Mouse (Mus musculus) liver, embryonic 14.5 days (tissue): ENCODE results near the gene Soat2. TPM values are rescaled to one million over a fixed set of nuclear protein-coding genes. Genes with fewer than 3 reads are reported as not detected.

Source experiments
- ATAC-seq: fragments of 200-750 bp; cut with Nextera tagmentation; 2 replicates; pipeline ENCODE4 v1.8.0; 2017; ENCODE audit warnings: moderate number of reproducible peaks, mild to moderate bottlenecking, moderate library complexity; ENCODE audit not compliant: insufficient read depth
- DNase-seq, 3 experiments: peaks; one replicate each; pipeline ENCODE4 v3.0.0-alpha.2; 2012 to 2013; ENCODE audit warnings: low read depth in 3 of 3, low spot score in 3 of 3
- H3K27ac ChIP-seq: fragments of 300-500 bp; sonication (generic); 2 replicates; pipeline ENCODE4 v1.5.1; 2014; ENCODE audit warnings: moderate library complexity, mild to moderate bottlenecking, control low read depth, inconsistent platforms
- H3K27me3 ChIP-seq: fragments of 300-500 bp; sonication (generic); 2 replicates; pipeline ENCODE4 v1.6.1; 2014; ENCODE audit warnings: mild to moderate bottlenecking, low read length, moderate library complexity; ENCODE audit not compliant: control insufficient read depth, insufficient read depth
- H3K36me3 ChIP-seq: fragments of 300-500 bp; sonication (generic); replicated peaks from 2 replicates; pipeline ENCODE4 v1.6.1; 2014; ENCODE audit warnings: low read depth; ENCODE audit not compliant: control insufficient read depth, insufficient read depth
- H3K4me1 ChIP-seq, 2 experiments: fragments of 200-500 bp in 1 of 2; fragments of 300-500 bp in 1 of 2; sonication (generic) in 1 of 2; replicated peaks; 2 replicates each; pipeline ENCODE4 v1.6.1; 2012 to 2014; ENCODE audit warnings: antibody characterized with exemption in 1 of 2, inconsistent platforms in 1 of 2, low read length in 1 of 2; ENCODE audit not compliant: control insufficient read depth in 2 of 2, insufficient read depth in 2 of 2
- H3K4me2 ChIP-seq: fragments of 300-500 bp; sonication (generic); 2 replicates; pipeline ENCODE4 v1.6.1; 2014; ENCODE audit warnings: low read depth, mild to moderate bottlenecking, control low read depth, moderate library complexity
- H3K4me3 ChIP-seq, 2 experiments: fragments of 200-500 bp in 1 of 2; fragments of 300-500 bp in 1 of 2; sonication (generic) in 1 of 2; 2 replicates each; pipeline ENCODE4 v1.5.1; 2012 to 2014; ENCODE audit warnings: low read depth in 2 of 2, low read length in 2 of 2, mild to moderate bottlenecking in 2 of 2, control low read depth in 1 of 2, inconsistent platforms in 1 of 2, moderate library complexity in 1 of 2; ENCODE audit not compliant: insufficient read depth in 1 of 2
- H3K9ac ChIP-seq: fragments of 300-500 bp; sonication (generic); replicated peaks from 2 replicates; pipeline ENCODE4 v1.6.1; 2014; ENCODE audit warnings: mild to moderate bottlenecking, control low read depth, moderate library complexity
- H3K9me3 ChIP-seq: fragments of 300-500 bp; sonication (generic); 2 replicates; pipeline ENCODE4 v1.6.1; 2016; ENCODE audit warnings: low read length, mixed read lengths; ENCODE audit not compliant: control insufficient read depth
- CTCF ChIP-seq: IDR thresholded peaks from 2 replicates; pipeline ENCODE4 v1.5.1; 2016; ENCODE audit warnings: antibody characterized with exemption, low read depth, control low read depth
- EP300 ChIP-seq: IDR thresholded peaks from 2 replicates; pipeline ENCODE4 v1.6.1; 2016; ENCODE audit warnings: antibody characterized with exemption, low read depth
- WGBS: fragments of 180-500 bp; shearing (Covaris S2); extraction: QIAGEN DNeasy Blood & Tissue Kit; methylation state at CpG from one replicate; pipeline ENCODE4 v1.1.7; 2014; ENCODE audit not compliant: insufficient replicate concordance; 5-methylcytosine and 5-hydroxymethylcytosine counted together
- polyA plus RNA-seq, 2 experiments: library from polyadenylated mRNA; depleted of rRNA in 1 of 2; stranded (reverse) in 1 of 2; unstranded in 1 of 2; fragments of >200 nt; fragmentation: Nextera tagmentation in 1 of 2; extraction: Ambion mirVana in 1 of 2; gene quantifications; 2 replicates each; pipeline versions ENCODE4 v1.2.1 to v1.2.3; 2012 to 2014

Gene Soat2
- polyA plus RNA-seq, 2 experiments, result 21.9 to 34.4 TPM

- DNase-seq, result no peak
- Histone ChIP-seq H3K4me2 (no peak overlapping the region), H3K27ac (no peak overlapping the region), H3K9me3 (no peaks in the 10 kb centered on the region), H3K9ac (no peak overlapping the region), H3K27me3 (no peaks in the 10 kb centered on the region), H3K4me3 (no peak overlapping the region), H3K36me3 (no peaks in the 10 kb centered on the region), H3K4me1 (peaks cover 0 to 22% of the 10 kb centered on the region in 2 experiments; a peak in 2 of 4 replicates)
- 55% methylated on average over 4 of the region's 4 CpGs for WGBS
- TF ChIP-seq EP300, result no peak
- no peak for TF ChIP-seq CTCF
- ATAC-seq, result no peak
These were observed 43.3 kb downstream of the Soat2 start for GRCm38 (mm10) chr15:102193652-102194051.

GRCm38 (mm10) chr15:102194439-102194838 is 44.1 kb downstream of the Soat2 start:
- Histone ChIP-seq H3K9me3 (no peaks in the 10 kb centered on the region), H3K4me2 (no peak overlapping the region), H3K4me1 (peaks cover 0 to 20% of the 10 kb centered on the region in 2 experiments; a peak in 2 of 4 replicates), H3K36me3 (no peaks in the 10 kb centered on the region), H3K27ac (no peak overlapping the region; the same call in 1 of the 2 replicates), H3K4me3 (no peak overlapping the region), H3K27me3 (no peaks in the 10 kb centered on the region), H3K9ac (no peak overlapping the region)
- DNase-seq (no peak), ATAC-seq (no peak)
- WGBS, result 32% methylated on average over 4 of the region's 4 CpGs
- TF ChIP-seq CTCF (no peak), EP300 (no peak)

- no peak overlapping the region for H3K4me2 ChIP-seq
- H3K4me3 ChIP-seq, result no peak overlapping the region
- no peak for ATAC-seq
- peaks cover 0 to 20% of the 10 kb centered on the region in 2 experiments; a peak in 2 of 4 replicates for H3K4me1 ChIP-seq
- 60% methylated on average over 4 of the region's 4 CpGs for WGBS
- no peaks in the 10 kb centered on the region for H3K27me3 ChIP-seq
- no peak for DNase-seq
- no peak overlapping the region for H3K27ac ChIP-seq
- H3K9ac ChIP-seq, result no peak overlapping the region
- H3K36me3 ChIP-seq, result no peaks in the 10 kb centered on the region
- H3K9me3 ChIP-seq, result no peaks in the 10 kb centered on the region
- no peak for TF ChIP-seq EP300
- no peak for TF ChIP-seq CTCF
These were observed 45.0 kb downstream of the Soat2 start for GRCm38 (mm10) chr15:102195373-102195772.

DNA sequence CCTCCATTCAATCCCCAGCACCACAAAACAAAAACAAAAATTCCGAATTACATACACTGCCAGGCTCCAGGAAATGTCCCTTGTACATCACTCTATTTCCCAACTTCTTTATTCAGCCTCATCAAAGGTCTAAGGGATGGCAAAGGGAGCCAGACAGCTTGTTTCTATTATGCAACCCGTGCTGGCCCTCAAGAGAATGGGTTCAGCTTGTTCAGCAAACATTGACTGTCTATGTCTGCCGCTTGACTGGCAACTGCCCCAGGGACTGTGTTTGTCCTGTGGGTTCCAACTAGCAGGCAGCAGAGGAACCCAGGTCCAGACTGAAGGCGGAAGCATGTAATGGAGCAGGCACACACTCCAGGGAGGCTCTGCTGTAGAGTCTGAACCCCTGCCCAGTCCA is 48.5 kb downstream of the Soat2 start:
- Histone ChIP-seq H3K27ac (no peak overlapping the region), H3K9ac (no peak overlapping the region), H3K9me3 (no peaks in the 10 kb centered on the region), H3K4me3 (no peak overlapping the region), H3K36me3 (no peaks in the 10 kb centered on the region), H3K4me1 (peaks cover 3 to 15% of the 10 kb centered on the region in 2 experiments), H3K4me2 (no peak overlapping the region), H3K27me3 (no peaks in the 10 kb centered on the region)
- no peak for ATAC-seq
- WGBS, result 56% methylated on average over 4 of the region's 4 CpGs
- DNase-seq, result no peak
- TF ChIP-seq CTCF (no peak), EP300 (no peak)

- Histone ChIP-seq H3K27ac (peak within 1 kb of the TSS; percentile 72), H3K27me3 (no peaks in the 10 kb centered on the region), H3K4me1 (peaks cover 8 to 21% of the 10 kb centered on the region in 2 experiments), H3K36me3 (peaks cover 14% of the 10 kb centered on the region), H3K4me3 (peak within 1 kb of the TSS; percentile 90 to 97), H3K9me3 (no peaks in the 10 kb centered on the region), H3K9ac (peak within 1 kb of the TSS; percentile 93), H3K4me2 (peak within 1 kb of the TSS; percentile 99)
- ATAC-seq, result peak; percentile 95
- whole genome bisulfite sequencing, result under 1% methylated on average over 56 of the region's 68 CpGs
- 0 out of 2 replicates have a peak, but pooled peaks have one; percentile 6 for TF ChIP-seq CTCF
- TF ChIP-seq EP300, result no peak
- peak; percentile 85 to 86 (median 86) for DNase-seq
These were observed 52.9 kb downstream of the Soat2 start, which contains the start of gene Zfp740 for GRCm38 (mm10) chr15:102202971-102203834. Zfp740 (plus strand) TSS chr15:102203249.
